Mouse (Mus musculus) spleen, adult 2 months (tissue): ENCODE data around the gene Ap2a2. TPM values are rescaled to one million over a fixed set of nuclear protein-coding genes. Genes with fewer than 3 reads are reported as not detected.

Source experiments
- DNase-seq, 2 experiments: peaks; one replicate each; pipeline versions ENCODE4 v3.0.0 to v3.0.0-alpha.2; 2012 to 2021; ENCODE audit warnings: low spot score in 2 of 2, low read depth in 1 of 2
- H3K27ac ChIP-seq: fragments of 200-500 bp; 2 replicates; pipeline ENCODE4 v1.5.1; 2012; ENCODE audit warnings: low read length, inconsistent platforms; ENCODE audit not compliant: insufficient read depth
- H3K27me3 ChIP-seq: fragments of 200-500 bp; 2 replicates; pipeline ENCODE4 v1.6.1; 2012; ENCODE audit warnings: mild to moderate bottlenecking, moderate library complexity, low read length, inconsistent platforms; ENCODE audit not compliant: control insufficient read depth, insufficient read depth
- H3K36me3 ChIP-seq: fragments of 200-500 bp; 2 replicates; pipeline ENCODE4 v1.6.1; 2012; ENCODE audit warnings: mild to moderate bottlenecking, low read length, inconsistent platforms; ENCODE audit not compliant: control insufficient read depth, insufficient read depth
- H3K4me1 ChIP-seq: fragments of 200-500 bp; 2 replicates; pipeline ENCODE4 v1.6.1; 2011; ENCODE audit warnings: inconsistent platforms; ENCODE audit not compliant: control insufficient read depth, insufficient read depth, insufficient read length
- H3K4me3 ChIP-seq: fragments of 200-500 bp; 2 replicates; pipeline ENCODE4 v1.5.1; 2011; ENCODE audit warnings: mild to moderate bottlenecking, inconsistent platforms; ENCODE audit not compliant: insufficient read depth, insufficient read length; ENCODE audit errors: extremely low read depth
- CTCF ChIP-seq: fragments of 200-500 bp; IDR thresholded peaks from 2 replicates; pipeline ENCODE4 v1.5.1; 2011; ENCODE audit warnings: mild to moderate bottlenecking, inconsistent platforms; ENCODE audit not compliant: insufficient read depth, insufficient read length, insufficient replicate concordance; ENCODE audit errors: extremely low read depth
- POLR2A ChIP-seq: fragments of 200-500 bp; IDR thresholded peaks from 2 replicates; pipeline ENCODE4 v1.6.1; 2011; ENCODE audit warnings: low read depth, low read length, inconsistent platforms
- WGBS: fragments of 180-500 bp; shearing (Covaris S2); methylation state at CpG from one replicate; pipeline ENCODE4 v1.1.7; 2018; 5-methylcytosine and 5-hydroxymethylcytosine counted together
- polyA plus RNA-seq: library from polyadenylated mRNA; depleted of rRNA; stranded (reverse); fragments of >200 nt; gene quantifications from 2 replicates; pipeline ENCODE4 v1.2.3, GENCODE M21; 2012

The Ap2a2 gene
- polyA plus RNA-seq, 1 experiment: 26.3 TPM

DNA sequence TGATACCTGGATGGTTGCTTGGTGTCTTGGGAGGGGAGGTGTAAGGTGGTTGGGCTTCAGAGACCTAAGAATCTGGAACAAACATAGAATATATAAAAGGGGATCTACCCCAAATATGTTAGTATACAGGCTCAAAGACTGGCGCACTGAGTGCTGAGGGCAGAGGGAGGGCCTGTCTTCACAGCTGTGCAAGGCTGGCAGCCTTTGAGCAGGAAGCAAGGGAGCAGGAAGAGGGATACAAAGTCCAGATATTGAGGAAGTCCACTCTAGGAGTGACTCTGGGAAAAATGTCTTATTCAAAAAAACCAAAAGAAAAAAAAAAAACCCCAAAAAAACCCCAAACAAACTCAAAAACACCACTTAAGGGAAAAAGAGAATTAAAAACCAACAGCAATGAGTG, 30.1 kb downstream of the Ap2a2 start:
- no peak for DNase-seq

DNA sequence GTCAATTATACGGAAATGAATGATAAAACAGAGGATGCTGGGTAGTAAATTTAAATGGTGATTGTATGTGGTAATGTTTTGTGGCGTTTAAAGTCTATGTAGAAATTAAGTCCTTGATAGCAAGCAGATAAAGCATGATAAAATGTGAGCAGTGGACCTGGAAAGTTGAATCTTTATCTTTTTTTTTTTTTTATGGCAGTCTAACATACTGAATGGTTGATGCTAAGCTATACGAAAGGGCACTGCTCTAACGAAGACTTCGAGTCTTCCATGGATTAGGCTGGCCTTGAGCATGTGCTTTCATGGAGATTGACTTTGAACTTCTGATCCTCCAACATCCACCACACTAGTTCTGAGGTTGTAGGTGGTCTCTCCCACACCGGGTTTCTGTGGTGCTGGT, 31.1 kb downstream of the Ap2a2 start:
- no peaks in the 10 kb centered on the region for H3K27me3 ChIP-seq
- H3K4me1 ChIP-seq: peaks cover 2% of the 10 kb centered on the region; the same call in 1 of the 2 replicates
- H3K36me3 ChIP-seq: peaks cover 23% of the 10 kb centered on the region
- no peak overlapping the region for H3K27ac ChIP-seq
- no peak overlapping the region for H3K4me3 ChIP-seq
- DNase-seq: no peak
- WGBS: 94% methylated on average over 6 of the region's 6 CpGs
- TF ChIP-seq CTCF (no peak), POLR2A (no peak)

More for the DNA sequence above, 30.1 kb downstream of the Ap2a2 start:
- peaks cover 20% of the 10 kb centered on the region for H3K36me3 ChIP-seq
- no peaks in the 10 kb centered on the region for H3K27me3 ChIP-seq
- no peak overlapping the region for H3K4me3 ChIP-seq
- TF ChIP-seq POLR2A: no peak
- no peak for TF ChIP-seq CTCF
- peaks cover 2% of the 10 kb centered on the region; the same call in 1 of the 2 replicates for H3K4me1 ChIP-seq
- WGBS: 69% methylated on average over 1 of the region's 1 CpGs
- no peak overlapping the region for H3K27ac ChIP-seq

DNA sequence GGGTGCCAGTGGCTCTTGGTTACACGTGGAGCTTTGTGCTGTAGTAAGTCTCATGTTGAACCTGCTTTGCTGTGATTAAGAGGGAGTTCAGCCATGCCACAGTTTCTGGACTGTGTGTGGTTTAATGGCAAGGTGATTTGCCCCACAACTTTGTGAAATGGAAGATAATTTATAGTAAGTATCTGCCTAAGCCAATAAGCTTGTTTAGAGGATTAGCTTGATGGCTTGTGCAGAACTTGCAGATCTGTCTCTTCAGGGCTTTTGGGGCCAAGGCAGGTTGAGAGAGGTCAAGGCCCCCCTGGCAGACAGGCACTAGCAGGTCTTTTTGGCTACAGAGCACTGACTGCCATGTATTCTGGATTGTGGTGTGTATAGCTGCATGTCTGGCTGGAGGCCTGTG, 35.0 kb downstream of the Ap2a2 start:
- DNase-seq: no peak
- H3K36me3 ChIP-seq: peaks cover 11% of the 10 kb centered on the region
- no peaks in the 10 kb centered on the region for H3K4me1 ChIP-seq
- no peaks in the 10 kb centered on the region for H3K27me3 ChIP-seq
- H3K27ac ChIP-seq: no peak overlapping the region
- no peak for TF ChIP-seq CTCF
- no peak for TF ChIP-seq POLR2A
- no peak overlapping the region for H3K4me3 ChIP-seq
- WGBS: 85% methylated on average over 1 of the region's 1 CpGs

DNA sequence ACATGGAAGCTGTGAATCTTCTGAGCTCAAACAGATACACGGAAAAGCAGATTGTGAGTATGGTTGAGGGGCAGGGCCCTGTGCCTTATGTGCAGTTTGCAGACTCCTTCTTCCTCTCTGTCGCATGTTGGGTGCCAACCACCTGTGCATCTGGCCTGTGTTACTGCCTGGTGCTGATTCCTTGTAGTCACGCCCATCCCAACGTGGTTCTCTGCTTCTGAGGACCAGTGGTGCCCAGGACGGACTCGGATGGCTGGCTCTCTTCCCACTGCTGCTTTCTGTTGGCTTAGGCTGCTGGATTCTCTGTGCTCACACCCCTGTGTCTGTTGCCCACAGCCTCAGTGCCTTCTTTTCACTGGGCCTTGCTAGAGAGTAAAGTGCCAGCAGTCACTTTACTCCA, 35.6 kb downstream of the Ap2a2 start:
- peaks cover 14% of the 10 kb centered on the region for H3K36me3 ChIP-seq

DNA sequence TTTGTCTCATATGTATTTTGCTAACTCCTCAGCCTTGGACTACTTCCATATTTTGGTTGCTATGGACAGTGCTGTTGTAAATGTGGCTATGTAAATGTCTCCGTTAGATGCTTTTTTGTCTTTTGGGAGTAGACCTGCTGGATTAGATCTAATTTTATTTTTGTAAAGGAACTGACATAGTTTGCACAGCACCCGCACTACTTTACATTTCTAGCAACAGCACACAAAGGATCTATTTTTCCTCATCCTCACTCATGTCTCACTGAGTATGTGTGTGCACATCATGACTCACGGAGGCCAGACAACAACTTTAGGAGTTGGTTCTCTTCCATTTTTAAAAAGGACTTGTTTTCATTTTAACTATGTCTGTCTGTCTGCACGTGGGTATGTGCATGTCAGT, 45.7 kb downstream of the Ap2a2 start:
- peaks cover 37% of the 10 kb centered on the region for H3K36me3 ChIP-seq

More for the DNA sequence above, 35.6 kb downstream of the Ap2a2 start:
- Histone ChIP-seq H3K27me3 (no peaks in the 10 kb centered on the region), H3K4me1 (no peaks in the 10 kb centered on the region), H3K27ac (no peak overlapping the region), H3K4me3 (no peak overlapping the region)
- DNase-seq: no peak
- no peak for TF ChIP-seq POLR2A
- TF ChIP-seq CTCF: no peak
- 94% methylated on average over 6 of the region's 6 CpGs for WGBS

DNA sequence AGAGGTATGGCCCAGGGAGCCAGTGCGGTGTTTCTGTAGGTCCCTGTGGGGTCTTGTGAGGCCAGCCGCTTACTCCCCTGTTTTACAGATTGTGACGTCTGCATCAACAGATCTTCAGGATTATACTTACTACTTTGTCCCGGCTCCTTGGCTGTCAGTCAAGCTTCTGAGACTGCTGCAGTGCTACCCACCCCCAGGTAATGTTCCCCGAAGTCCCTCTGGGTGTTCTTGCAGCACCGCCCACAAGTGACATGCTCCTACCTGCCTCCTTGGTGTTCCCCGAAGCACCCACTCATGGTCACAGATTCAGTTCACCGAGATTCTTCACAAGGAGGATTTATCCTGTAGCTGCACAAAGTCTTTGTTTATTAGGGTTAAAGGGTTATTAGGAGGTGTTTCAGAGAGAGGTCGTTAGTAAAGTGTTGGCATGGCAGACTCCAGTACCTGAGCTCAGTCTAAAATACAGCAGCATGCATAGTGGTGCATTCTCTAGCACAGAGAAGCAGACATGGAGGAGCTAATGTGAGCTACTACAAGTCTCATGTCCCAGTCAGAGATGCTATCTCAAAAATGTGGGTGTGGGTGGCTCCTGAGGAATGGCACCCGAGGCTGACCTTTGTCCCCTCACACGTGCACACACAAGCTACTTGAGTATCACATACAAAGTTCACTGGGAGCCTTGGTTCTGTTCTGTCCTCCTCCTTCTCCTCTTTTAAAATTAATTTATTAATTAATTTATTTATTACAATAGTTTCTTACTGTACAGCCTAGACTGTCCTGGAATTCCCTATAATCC, 47.9 kb downstream of the Ap2a2 start:
- H3K4me3 ChIP-seq: no peak overlapping the region
- H3K4me1 ChIP-seq: no peaks in the 10 kb centered on the region
- peaks cover 44% of the 10 kb centered on the region for H3K36me3 ChIP-seq
- no peak for DNase-seq
- WGBS: 94% methylated on average over 11 of the region's 11 CpGs
- no peaks in the 10 kb centered on the region for H3K27me3 ChIP-seq
- H3K27ac ChIP-seq: no peak overlapping the region
- no peak for TF ChIP-seq POLR2A
- no peak for TF ChIP-seq CTCF

More for the DNA sequence above, 45.7 kb downstream of the Ap2a2 start:
- no peak overlapping the region for H3K27ac ChIP-seq
- WGBS: 90% methylated on average over 4 of the region's 4 CpGs
- H3K4me3 ChIP-seq: no peak overlapping the region
- no peak for DNase-seq
- no peaks in the 10 kb centered on the region for H3K4me1 ChIP-seq
- H3K27me3 ChIP-seq: no peaks in the 10 kb centered on the region
- TF ChIP-seq POLR2A (no peak), CTCF (no peak)

DNA sequence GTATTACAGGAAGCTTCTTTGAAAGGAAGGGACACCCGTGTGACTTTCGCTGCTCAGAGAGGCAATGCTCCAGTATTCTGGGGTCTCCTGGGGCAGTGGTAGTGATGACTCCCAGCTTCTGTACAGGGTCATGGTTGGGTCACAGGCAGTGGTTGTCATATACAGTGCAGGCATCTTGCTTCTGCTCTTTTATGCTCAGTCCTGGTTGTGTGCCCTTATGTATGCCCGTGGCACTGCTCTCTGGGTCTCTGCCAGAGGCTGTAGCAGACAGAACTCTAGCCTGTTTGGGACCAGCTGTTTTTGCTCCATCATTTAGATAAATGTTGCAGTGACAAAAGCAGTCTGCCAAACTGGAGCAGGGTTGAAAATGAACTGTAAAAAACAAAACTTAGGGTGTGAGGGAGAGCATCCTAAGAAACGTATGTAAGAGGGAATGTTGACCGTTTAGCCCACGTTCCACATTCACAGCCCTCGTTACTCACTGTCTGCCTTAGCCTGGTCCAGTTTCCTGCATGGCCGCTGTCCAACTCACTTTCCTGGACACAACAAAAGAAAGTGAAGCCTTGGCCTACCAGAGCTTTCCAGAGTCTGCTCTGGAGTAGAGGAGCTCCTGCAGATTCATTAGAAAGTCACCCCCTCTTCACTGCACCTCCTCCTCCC, 49.9 kb downstream of the Ap2a2 start:
- no peak overlapping the region for H3K4me3 ChIP-seq
- no peak overlapping the region for H3K27ac ChIP-seq
- H3K4me1 ChIP-seq: no peaks in the 10 kb centered on the region
- peaks cover 45% of the 10 kb centered on the region for H3K36me3 ChIP-seq
- WGBS: 87% methylated on average over 8 of the region's 8 CpGs
- DNase-seq: no peak
- TF ChIP-seq POLR2A: no peak
- no peaks in the 10 kb centered on the region for H3K27me3 ChIP-seq
